Mouse (Mus musculus): ENCODE results near the gene Tgtp1. TPM values are rescaled to one million over a fixed set of nuclear protein-coding genes. Genes with fewer than 3 reads are reported as not detected.
"Not testable (repeated sequence)": the region's sequence is repeated elsewhere in the genome, so short reads cannot be mapped to it uniquely, and the experiment has no call there.

Gene Tgtp1
- 8.2 and 10.6 TPM in 2 replicates for polyA plus RNA-seq (2012; rRNA removed)

GRCm38 (mm10) chr11:48994018-48994417 lies at the start of gene Tgtp1:
TSS of gene Tgtp1 (minus strand) at chr11:48994172.
- Histone ChIP-seq H3K27ac (ENCODE audit: control insufficient read depth, insufficient read depth, low read length) (peak within 1 kb of the TSS; percentile 30; the same call in 1 of the 2 replicates), H3K4me1 (replicated peaks; ENCODE audit: control insufficient read depth, insufficient read depth, low read length) (peaks cover 15% of the 10 kb centered on the region)
- not testable (repeated sequence) for H3K27me3 ChIP-seq (ENCODE audit: control insufficient read depth, insufficient read depth, low read length); DNase-seq; H3K4me3 ChIP-seq (ENCODE audit: control insufficient read depth, insufficient read depth, low read length); H3K36me3 ChIP-seq (ENCODE audit: control insufficient read depth, insufficient read depth, low read length)
- WGBS: 9% methylated on average over 2 of the region's 2 CpGs

- not testable (repeated sequence) for H3K4me1 ChIP-seq (replicated peaks; ENCODE audit: control insufficient read depth, insufficient read depth, low read length); DNase-seq; H3K27ac ChIP-seq (ENCODE audit: control insufficient read depth, insufficient read depth, low read length); H3K27me3 ChIP-seq (ENCODE audit: control insufficient read depth, insufficient read depth, low read length); H3K36me3 ChIP-seq (ENCODE audit: control insufficient read depth, insufficient read depth, low read length); H3K4me3 ChIP-seq (ENCODE audit: control insufficient read depth, insufficient read depth, low read length)
Measured at GRCm38 (mm10) chr11:49012074-49012473, 18.1 kb upstream of the Tgtp1 start.

GRCm38 (mm10) chr11:49006785-49007184 lies 12.8 kb upstream of the Tgtp1 start:
- not testable (repeated sequence) for H3K36me3 ChIP-seq (ENCODE audit: control insufficient read depth, insufficient read depth, low read length); H3K4me1 ChIP-seq (replicated peaks; ENCODE audit: control insufficient read depth, insufficient read depth, low read length); H3K27me3 ChIP-seq (ENCODE audit: control insufficient read depth, insufficient read depth, low read length); H3K27ac ChIP-seq (ENCODE audit: control insufficient read depth, insufficient read depth, low read length); DNase-seq; H3K4me3 ChIP-seq (ENCODE audit: control insufficient read depth, insufficient read depth, low read length)
- WGBS: 93% methylated on average over 1 of the region's 1 CpGs

- not testable (repeated sequence) for H3K36me3 ChIP-seq (ENCODE audit: control insufficient read depth, insufficient read depth, low read length); H3K27ac ChIP-seq (ENCODE audit: control insufficient read depth, insufficient read depth, low read length); DNase-seq; H3K27me3 ChIP-seq (ENCODE audit: control insufficient read depth, insufficient read depth, low read length); H3K4me1 ChIP-seq (replicated peaks; ENCODE audit: control insufficient read depth, insufficient read depth, low read length); H3K4me3 ChIP-seq (ENCODE audit: control insufficient read depth, insufficient read depth, low read length)
- WGBS: 42% methylated on average over 2 of the region's 2 CpGs
Measured at GRCm38 (mm10) chr11:49006317-49006716, 12.3 kb upstream of the Tgtp1 start.

- not testable (repeated sequence) for H3K27me3 ChIP-seq (ENCODE audit: control insufficient read depth, insufficient read depth, low read length); H3K4me1 ChIP-seq (replicated peaks; ENCODE audit: control insufficient read depth, insufficient read depth, low read length); H3K4me3 ChIP-seq (ENCODE audit: control insufficient read depth, insufficient read depth, low read length); H3K36me3 ChIP-seq (ENCODE audit: control insufficient read depth, insufficient read depth, low read length); DNase-seq; H3K27ac ChIP-seq (ENCODE audit: control insufficient read depth, insufficient read depth, low read length)
- 37% methylated on average over 1 of the region's 1 CpGs for WGBS
Measured at GRCm38 (mm10) chr11:49000411-49000810, 6.4 kb upstream of the Tgtp1 start.

- Histone ChIP-seq H3K4me1 (replicated peaks; ENCODE audit: control insufficient read depth, insufficient read depth, low read length) (peaks cover 15% of the 10 kb centered on the region), H3K27ac (ENCODE audit: control insufficient read depth, insufficient read depth, low read length) (peak overlapping the region; percentile 30; the same call in 1 of the 2 replicates)
- WGBS: 84% methylated on average over 10 of the region's 10 CpGs
- H3K27me3 ChIP-seq (ENCODE audit: control insufficient read depth, insufficient read depth, low read length); DNase-seq; H3K4me3 ChIP-seq (ENCODE audit: control insufficient read depth, insufficient read depth, low read length); H3K36me3 ChIP-seq (ENCODE audit: control insufficient read depth, insufficient read depth, low read length): not testable (repeated sequence)
Measured at GRCm38 (mm10) chr11:48993296-48993695, 676 bp downstream of the Tgtp1 start.

- Histone ChIP-seq H3K27ac (ENCODE audit: control insufficient read depth, insufficient read depth, low read length) (0 out of 2 replicates have a peak within 1 kb of the TSS, but pooled peaks have one; percentile 27), H3K4me1 (replicated peaks; ENCODE audit: control insufficient read depth, insufficient read depth, low read length) (peaks cover 15% of the 10 kb centered on the region)
- H3K27me3 ChIP-seq (ENCODE audit: control insufficient read depth, insufficient read depth, low read length); H3K36me3 ChIP-seq (ENCODE audit: control insufficient read depth, insufficient read depth, low read length); H3K4me3 ChIP-seq (ENCODE audit: control insufficient read depth, insufficient read depth, low read length): not testable (repeated sequence)
- 10% methylated on average over 4 of the region's 4 CpGs for WGBS
- DNase-seq: peak; percentile 21
Measured at GRCm38 (mm10) chr11:48991740-48992520, 2.0 kb downstream of the Tgtp1 start, which contains the start of gene Gm12185. TSS of gene Gm12185 (minus strand) at chr11:48992226.

GRCm38 (mm10) chr11:48989981-48990380 lies 4.0 kb downstream of the Tgtp1 start:
- not testable (repeated sequence) for H3K36me3 ChIP-seq (ENCODE audit: control insufficient read depth, insufficient read depth, low read length); DNase-seq; H3K4me3 ChIP-seq (ENCODE audit: control insufficient read depth, insufficient read depth, low read length); H3K27ac ChIP-seq (ENCODE audit: control insufficient read depth, insufficient read depth, low read length); H3K27me3 ChIP-seq (ENCODE audit: control insufficient read depth, insufficient read depth, low read length)
- H3K4me1 ChIP-seq (replicated peaks; ENCODE audit: control insufficient read depth, insufficient read depth, low read length): peaks cover 15% of the 10 kb centered on the region
- WGBS: 17% methylated on average over 2 of the region's 2 CpGs

- not testable (repeated sequence) for DNase-seq; H3K27ac ChIP-seq (ENCODE audit: control insufficient read depth, insufficient read depth, low read length)
Measured at GRCm38 (mm10) chr11:48988219-48988618, 5.8 kb downstream of the Tgtp1 start.

GRCm38 (mm10) chr11:48982848-48983247 lies 11.1 kb downstream of the Tgtp1 start:
- WGBS: no CpG with 5 or more reads among the region's 3 CpGs
- DNase-seq; H3K36me3 ChIP-seq (ENCODE audit: control insufficient read depth, insufficient read depth, low read length): not testable (repeated sequence)

More at GRCm38 (mm10) chr11:48988219-48988618, 5.8 kb downstream of the Tgtp1 start:
- not testable (repeated sequence) for H3K27me3 ChIP-seq (ENCODE audit: control insufficient read depth, insufficient read depth, low read length); H3K36me3 ChIP-seq (ENCODE audit: control insufficient read depth, insufficient read depth, low read length); H3K4me1 ChIP-seq (replicated peaks; ENCODE audit: control insufficient read depth, insufficient read depth, low read length); H3K4me3 ChIP-seq (ENCODE audit: control insufficient read depth, insufficient read depth, low read length)
- 31% methylated on average over 2 of the region's 3 CpGs for WGBS

GRCm38 (mm10) chr11:48980052-48980451 lies 13.9 kb downstream of the Tgtp1 start:
- not testable (repeated sequence) for H3K4me3 ChIP-seq (ENCODE audit: control insufficient read depth, insufficient read depth, low read length); DNase-seq; H3K27me3 ChIP-seq (ENCODE audit: control insufficient read depth, insufficient read depth, low read length); H3K36me3 ChIP-seq (ENCODE audit: control insufficient read depth, insufficient read depth, low read length); H3K4me1 ChIP-seq (replicated peaks; ENCODE audit: control insufficient read depth, insufficient read depth, low read length); H3K27ac ChIP-seq (ENCODE audit: control insufficient read depth, insufficient read depth, low read length)
- no CpG with 5 or more reads among the region's 5 CpGs for WGBS

More at GRCm38 (mm10) chr11:48982848-48983247, 11.1 kb downstream of the Tgtp1 start:
- H3K4me1 ChIP-seq (replicated peaks; ENCODE audit: control insufficient read depth, insufficient read depth, low read length); H3K27ac ChIP-seq (ENCODE audit: control insufficient read depth, insufficient read depth, low read length); H3K27me3 ChIP-seq (ENCODE audit: control insufficient read depth, insufficient read depth, low read length); H3K4me3 ChIP-seq (ENCODE audit: control insufficient read depth, insufficient read depth, low read length): not testable (repeated sequence)

Measured in thymus, adult 2 months (tissue).